Mouse (Mus musculus) kidney, postnatal 0 days (tissue): ENCODE results near the gene Gpc6. TPM values are rescaled to one million over a fixed set of nuclear protein-coding genes. Genes with fewer than 3 reads are reported as not detected.

Experiments
- ATAC-seq: fragments of 200-750 bp; cut with Nextera tagmentation; replicated peaks from 2 replicates; pipeline ENCODE4 v1.8.0; 2017; ENCODE audit warnings: low read depth, moderate number of reproducible peaks, moderate TSS enrichment, moderate library complexity; ENCODE audit not compliant: low FRiP score
- DNase-seq: peaks from one replicate; pipeline ENCODE4 v3.0.0-alpha.2; 2016; ENCODE audit warnings: low spot score
- H3K27ac ChIP-seq: fragments of 300-500 bp; sonication (generic); 2 replicates; pipeline ENCODE4 v1.5.1; 2014; ENCODE audit warnings: mild to moderate bottlenecking
- H3K27me3 ChIP-seq: fragments of 300-500 bp; sonication (generic); 2 replicates; pipeline ENCODE4 v1.6.1; 2014; ENCODE audit warnings: low read length, mixed read lengths; ENCODE audit not compliant: insufficient read depth
- H3K36me3 ChIP-seq: fragments of 300-500 bp; sonication (generic); 2 replicates; pipeline ENCODE4 v1.6.1; 2014; ENCODE audit warnings: low read length, mixed read lengths; ENCODE audit not compliant: insufficient read depth
- H3K4me1 ChIP-seq: fragments of 300-500 bp; sonication (generic); replicated peaks from 2 replicates; pipeline ENCODE4 v1.6.1; 2014; ENCODE audit warnings: antibody characterized with exemption, low read length, mixed read lengths; ENCODE audit not compliant: insufficient read depth
- H3K4me2 ChIP-seq: fragments of 300-500 bp; sonication (generic); 2 replicates; pipeline ENCODE4 v1.6.1; 2014; ENCODE audit warnings: mild to moderate bottlenecking, low read length, moderate library complexity, mixed read lengths
- H3K4me3 ChIP-seq: fragments of 300-500 bp; sonication (generic); replicated peaks from 2 replicates; pipeline ENCODE4 v1.5.1; 2014; ENCODE audit warnings: low read depth, low read length
- H3K9ac ChIP-seq: fragments of 300-500 bp; sonication (generic); 2 replicates; pipeline ENCODE4 v1.6.1; 2014; ENCODE audit warnings: low read depth, low read length
- H3K9me3 ChIP-seq: fragments of 300-500 bp; sonication (generic); replicated peaks from 2 replicates; pipeline ENCODE4 v1.6.1; 2016; ENCODE audit warnings: low read length, inconsistent platforms, mixed read lengths
- CTCF ChIP-seq: IDR thresholded peaks from 2 replicates; pipeline ENCODE4 v1.5.1; 2016; ENCODE audit warnings: antibody characterized with exemption, low read depth, mild to moderate bottlenecking, moderate library complexity
- WGBS: fragments of 180-500 bp; shearing (Covaris S2); extraction: QIAGEN DNeasy Blood & Tissue Kit; methylation state at CpG from one replicate; pipeline ENCODE4 v1.1.7; 2014; 5-methylcytosine and 5-hydroxymethylcytosine counted together
- microRNA-seq: library from miRNA; unstranded; fragments of <30 nt; microRNA quantifications from one replicate; pipeline ENCODE4, GENCODE M21; 2016
- polyA plus RNA-seq: library from polyadenylated mRNA; unstranded; fragments of >200 nt; fragmentation: Nextera tagmentation; extraction: Ambion mirVana; gene quantifications from 2 replicates; pipeline ENCODE4 v1.2.1, GENCODE M21; 2015

The Gpc6 gene
- polyA plus RNA-seq, 1 experiment from 2014 or later = 46.4 TPM

- Histone ChIP-seq H3K4me1 (0 out of 2 replicates have a peak, but pooled peaks cover 3% of the 10 kb centered on the region), H3K27ac (no peak overlapping the region), H3K4me2 (0 out of 2 replicates have a peak overlapping the region, but pooled peaks have one; percentile 15), H3K27me3 (no peaks in the 10 kb centered on the region), H3K4me3 (no peak overlapping the region), H3K9ac (no peak overlapping the region), H3K9me3 (no peaks in the 10 kb centered on the region), H3K36me3 (no peaks in the 10 kb centered on the region)
- DNase-seq = no peak
- TF ChIP-seq CTCF = no peak
- 32% methylated on average over 10 of the region's 10 CpGs for WGBS
- ATAC-seq = no peak
Observed at GRCm38 (mm10) chr14:118021867-118022543, 1096.9 kb downstream of the Gpc6 start.

Small RNA genes within 50 kb of the gene (microRNA-seq; reads per million reads assigned to microRNA genes)
- not detected for gene Mir6239
